11 mouse cellular contexts compared by ENCODE assay signal in the genomic region with DNA sequence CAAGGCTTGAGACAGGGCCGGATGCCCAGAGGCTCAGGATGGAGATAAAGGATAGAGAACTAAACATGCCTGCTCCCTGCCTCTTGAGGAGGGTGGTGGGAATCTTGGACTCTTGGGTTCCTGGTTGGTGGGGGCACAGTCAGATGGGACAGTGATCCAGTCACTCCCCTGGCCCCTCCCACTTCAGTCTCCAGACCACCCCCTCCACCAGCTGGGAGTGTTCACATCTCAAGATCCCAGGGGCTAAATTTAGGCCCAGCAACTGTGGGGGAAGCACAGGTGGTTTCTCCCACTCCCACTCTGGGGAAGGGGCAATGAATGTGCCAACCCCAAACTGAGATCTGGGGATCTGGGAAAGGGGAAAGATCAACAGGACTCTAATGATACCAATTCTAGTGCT. TPM values are rescaled to one million over a fixed set of nuclear protein-coding genes. Genes with fewer than 3 reads are reported as not detected.
DNase-seq lines count a peak whose midpoint lies in the region; ATAC-seq lines count a peak whose summit lies in the region.
"Had no signal": no experiment of that assay in that cellular context is flagged by ENCODE, and none has a peak within 500 bp of the region (broad histone marks: within the 10 kb centered on the region; RNA-seq: fewer than 3 reads in every experiment).

No protein-coding gene starts in this region.

- H3K9ac ChIP-seq in heart, embryonic 13.5 days: no peak overlapping the region
- H3K9ac ChIP-seq in lung, embryonic 15.5 days: peak overlapping the region; percentile 56; the same call in 1 of the 2 replicates
- H3K9ac ChIP-seq in limb, embryonic 15.5 days: no peak overlapping the region
- H3K9ac ChIP-seq in stomach, embryonic 16.5 days (ENCODE audit: low read length): peak overlapping the region; percentile 77
- no peak overlapping the region for H3K9ac ChIP-seq in forebrain, embryonic 13.5 days
- H3K9ac ChIP-seq: forebrain, embryonic 12.5 days had no signal

- 22% methylated on average over 1 of the region's 1 CpGs for WGBS in heart, embryonic 13.5 days
- WGBS in lung, embryonic 15.5 days: 7% methylated on average over 1 of the region's 1 CpGs
- WGBS in limb, embryonic 15.5 days: 18% methylated on average over 1 of the region's 1 CpGs
- WGBS in stomach, embryonic 16.5 days: 50% methylated on average over 1 of the region's 1 CpGs
- 8% methylated on average over 1 of the region's 1 CpGs for WGBS in forebrain, embryonic 13.5 days

- peak overlapping the region; percentile 99 for H3K4me2 ChIP-seq in heart, embryonic 13.5 days
- peak overlapping the region; percentile 92 for H3K4me2 ChIP-seq in lung, embryonic 15.5 days
- H3K4me2 ChIP-seq in limb, embryonic 15.5 days: peak overlapping the region; percentile 98
- peak overlapping the region; percentile 97 for H3K4me2 ChIP-seq in stomach, embryonic 16.5 days (ENCODE audit: low read depth, low read length)
- H3K4me2 ChIP-seq in forebrain, embryonic 13.5 days: no peak overlapping the region

- ATAC-seq in heart, embryonic 13.5 days (ENCODE audit: extremely low read depth, insufficient number of reproducible peaks, low FRiP score, low TSS enrichment): no peak
- no peak for ATAC-seq in lung, embryonic 15.5 days (ENCODE audit: borderline replicate concordance, extremely low read depth, low FRiP score, low TSS enrichment)
- ATAC-seq in limb, embryonic 15.5 days (ENCODE audit: insufficient number of reproducible peaks, low FRiP score, low TSS enrichment, low read depth): no peak; the same call in 1 of the 2 replicates
- 0 out of 2 replicates have a peak, but pooled peaks have one; percentile 0 for ATAC-seq in stomach, embryonic 16.5 days (ENCODE audit: insufficient read depth, low FRiP score)
- no peak for ATAC-seq in forebrain, embryonic 13.5 days

- H3K9me3 ChIP-seq in heart, embryonic 13.5 days: no peaks in the 10 kb centered on the region
- no peaks in the 10 kb centered on the region for H3K9me3 ChIP-seq in lung, embryonic 15.5 days
- no peaks in the 10 kb centered on the region for H3K9me3 ChIP-seq in limb, embryonic 15.5 days
- no peaks in the 10 kb centered on the region for H3K9me3 ChIP-seq in stomach, embryonic 16.5 days (replicated peaks; ENCODE audit: control insufficient read depth, low read length)
- H3K9me3 ChIP-seq in forebrain, embryonic 13.5 days (replicated peaks): no peaks in the 10 kb centered on the region
- H3K9me3 ChIP-seq: forebrain, embryonic 12.5 days had no signal

- H3K36me3 ChIP-seq in heart, embryonic 13.5 days: no peaks in the 10 kb centered on the region
- no peaks in the 10 kb centered on the region for H3K36me3 ChIP-seq in lung, embryonic 15.5 days
- no peaks in the 10 kb centered on the region for H3K36me3 ChIP-seq in limb, embryonic 15.5 days
- H3K36me3 ChIP-seq in stomach, embryonic 16.5 days (ENCODE audit: control insufficient read depth, insufficient read depth, low read length): no peaks in the 10 kb centered on the region
- H3K36me3 ChIP-seq in forebrain, embryonic 13.5 days (ENCODE audit: poor library complexity, severe bottlenecking): no peaks in the 10 kb centered on the region
- H3K36me3 ChIP-seq: forebrain, embryonic 12.5 days had no signal

- H3K27ac ChIP-seq in heart, embryonic 13.5 days (replicated peaks): peak overlapping the region; percentile 39; the same call in 1 of the 2 replicates
- H3K27ac ChIP-seq in lung, embryonic 15.5 days: peak overlapping the region; percentile 96
- H3K27ac ChIP-seq in limb, embryonic 15.5 days: peak overlapping the region; percentile 91
- peak overlapping the region; percentile 97 for H3K27ac ChIP-seq in stomach, embryonic 16.5 days (ENCODE audit: low read length)
- no peak overlapping the region for H3K27ac ChIP-seq in forebrain, embryonic 13.5 days
- H3K27ac ChIP-seq: forebrain, embryonic 12.5 days had no signal

- DNase-seq in heart, adult 18-20 months: no peak
- DNase-seq in lung, postnatal 36 days: no peak
- no peak for DNase-seq in frontal cortex, adult 2 months (ENCODE audit: extremely low spot score in 1 of 2, low spot score in 1 of 2)
- DNase-seq: heart, postnatal 14 days; right cerebral cortex, postnatal 14 days had no signal

- H3K4me1 ChIP-seq in heart, embryonic 13.5 days: peaks cover 43% of the 10 kb centered on the region
- H3K4me1 ChIP-seq in lung, embryonic 15.5 days: peaks cover 34% of the 10 kb centered on the region
- H3K4me1 ChIP-seq in limb, embryonic 15.5 days: peaks cover 41% of the 10 kb centered on the region
- H3K4me1 ChIP-seq in stomach, embryonic 16.5 days (ENCODE audit: control insufficient read depth, insufficient read depth, low read length): peaks cover 21% of the 10 kb centered on the region; the same call in 1 of the 2 replicates
- H3K4me1 ChIP-seq in forebrain, embryonic 13.5 days: peaks cover 14% of the 10 kb centered on the region

- H3K4me3 ChIP-seq in heart, embryonic 13.5 days: peak overlapping the region; percentile 77
- peak overlapping the region; percentile 64 for H3K4me3 ChIP-seq in lung, embryonic 15.5 days
- H3K4me3 ChIP-seq in limb, embryonic 15.5 days: peak overlapping the region; percentile 64
- H3K4me3 ChIP-seq in stomach, embryonic 16.5 days (replicated peaks; ENCODE audit: low read length): peak overlapping the region; percentile 74
- H3K4me3 ChIP-seq in forebrain, embryonic 13.5 days: no peak overlapping the region

- H3K27me3 ChIP-seq in heart, embryonic 13.5 days (replicated peaks): peaks cover 49% of the 10 kb centered on the region
- H3K27me3 ChIP-seq in lung, embryonic 15.5 days: peaks cover 42% of the 10 kb centered on the region
- peaks cover 51% of the 10 kb centered on the region for H3K27me3 ChIP-seq in limb, embryonic 15.5 days
- H3K27me3 ChIP-seq in stomach, embryonic 16.5 days (ENCODE audit: control insufficient read depth, insufficient read depth, low read length): 0 out of 2 replicates have a peak, but pooled peaks cover 12% of the 10 kb centered on the region
- H3K27me3 ChIP-seq in forebrain, embryonic 13.5 days: peaks cover 61% of the 10 kb centered on the region

RNA-seq across cellular contexts. Expression of gene Erbb3, which starts 1.3 kb away (rescaled TPM):
- polyA plus RNA-seq in heart, embryonic 13.5 days (2015; fragmentation: Nextera tagmentation; extraction: Ambion mirVana): 3.7 and 4.1 TPM in 2 replicates
- total RNA-seq in heart, adult 18-20 months (2021): 1 to 10 TPM; 6.4 to 8.6 TPM
- 21.3 and 22.9 TPM in 2 replicates for polyA plus RNA-seq in lung, embryonic 15.5 days (2015; fragmentation: Nextera tagmentation; extraction: Ambion mirVana)
- polyA plus RNA-seq in limb, embryonic 15.5 days (2015; fragmentation: Nextera tagmentation; extraction: Ambion mirVana): 20.4 and 20.8 TPM in 2 replicates
- polyA plus RNA-seq in stomach, embryonic 16.5 days (2015; fragmentation: Nextera tagmentation; extraction: Ambion mirVana): 32.0 and 38.0 TPM in 2 replicates
- polyA plus RNA-seq in frontal cortex, adult 2 months (2012; rRNA removed): 8.4 and 9.2 TPM in 2 replicates
- polyA plus RNA-seq in forebrain, embryonic 13.5 days (2015; fragmentation: Nextera tagmentation; extraction: Ambion mirVana): 0.12 and 0.28 TPM in 2 replicates

RNA-seq across cellular contexts. Expression of gene Pa2g4, which starts 22.3 kb away (rescaled TPM):
- 125 and 136 TPM in 2 replicates for polyA plus RNA-seq in heart, embryonic 13.5 days (2015; fragmentation: Nextera tagmentation; extraction: Ambion mirVana)
- 10 to 100 TPM; 43.1 to 46.0 TPM for total RNA-seq in heart, adult 18-20 months (2021)
- 194 and 200 TPM in 2 replicates for polyA plus RNA-seq in lung, embryonic 15.5 days (2015; fragmentation: Nextera tagmentation; extraction: Ambion mirVana)
- 194 and 209 TPM in 2 replicates for polyA plus RNA-seq in limb, embryonic 15.5 days (2015; fragmentation: Nextera tagmentation; extraction: Ambion mirVana)
- polyA plus RNA-seq in stomach, embryonic 16.5 days (2015; fragmentation: Nextera tagmentation; extraction: Ambion mirVana): 198 and 206 TPM in 2 replicates
- polyA plus RNA-seq in frontal cortex, adult 2 months (2012; rRNA removed): 72.3 and 78.6 TPM in 2 replicates
- 173 and 186 TPM in 2 replicates for polyA plus RNA-seq in forebrain, embryonic 13.5 days (2015; fragmentation: Nextera tagmentation; extraction: Ambion mirVana)

RNA-seq across cellular contexts. Expression of gene Rps26, which starts 38.4 kb away (rescaled TPM):
- polyA plus RNA-seq in heart, embryonic 13.5 days (2015; fragmentation: Nextera tagmentation; extraction: Ambion mirVana): 455 and 482 TPM in 2 replicates
- 100 to 1,000 TPM; 257 to 282 TPM for total RNA-seq in heart, adult 18-20 months (2021)
- 711 and 777 TPM in 2 replicates for polyA plus RNA-seq in lung, embryonic 15.5 days (2015; fragmentation: Nextera tagmentation; extraction: Ambion mirVana)
- 584 and 840 TPM in 2 replicates for polyA plus RNA-seq in limb, embryonic 15.5 days (2015; fragmentation: Nextera tagmentation; extraction: Ambion mirVana)
- polyA plus RNA-seq in stomach, embryonic 16.5 days (2015; fragmentation: Nextera tagmentation; extraction: Ambion mirVana): 553 and 704 TPM in 2 replicates
- polyA plus RNA-seq in frontal cortex, adult 2 months (2012; rRNA removed): 396 and 476 TPM in 2 replicates
- polyA plus RNA-seq in forebrain, embryonic 13.5 days (2015; fragmentation: Nextera tagmentation; extraction: Ambion mirVana): 531 and 638 TPM in 2 replicates

RNA-seq across cellular contexts. Expression of gene Rpl41, which starts 39.0 kb away (rescaled TPM):
- 2,656 and 2,881 TPM in 2 replicates for polyA plus RNA-seq in heart, embryonic 13.5 days (2015; fragmentation: Nextera tagmentation; extraction: Ambion mirVana)
- total RNA-seq in heart, adult 18-20 months (2021): 1,000 to 10,000 TPM; 1,490 to 1,551 TPM
- polyA plus RNA-seq in lung, embryonic 15.5 days (2015; fragmentation: Nextera tagmentation; extraction: Ambion mirVana): 3,783 and 4,172 TPM in 2 replicates
- polyA plus RNA-seq in limb, embryonic 15.5 days (2015; fragmentation: Nextera tagmentation; extraction: Ambion mirVana): 3,349 and 4,229 TPM in 2 replicates
- 3,732 and 3,890 TPM in 2 replicates for polyA plus RNA-seq in stomach, embryonic 16.5 days (2015; fragmentation: Nextera tagmentation; extraction: Ambion mirVana)
- polyA plus RNA-seq in frontal cortex, adult 2 months (2012; rRNA removed): 1,933 and 2,601 TPM in 2 replicates
- polyA plus RNA-seq in forebrain, embryonic 13.5 days (2015; fragmentation: Nextera tagmentation; extraction: Ambion mirVana): 2,951 and 3,131 TPM in 2 replicates

RNA-seq across cellular contexts. Expression of gene Zc3h10, which starts 40.6 kb away (rescaled TPM):
- 7.6 and 9.4 TPM in 2 replicates for polyA plus RNA-seq in heart, embryonic 13.5 days (2015; fragmentation: Nextera tagmentation; extraction: Ambion mirVana)
- 1 to 10 TPM; 7.7 to 8.2 TPM for total RNA-seq in heart, adult 18-20 months (2021)
- polyA plus RNA-seq in lung, embryonic 15.5 days (2015; fragmentation: Nextera tagmentation; extraction: Ambion mirVana): 14.6 and 14.9 TPM in 2 replicates
- 13.2 and 15.4 TPM in 2 replicates for polyA plus RNA-seq in limb, embryonic 15.5 days (2015; fragmentation: Nextera tagmentation; extraction: Ambion mirVana)
- 10.7 and 10.8 TPM in 2 replicates for polyA plus RNA-seq in stomach, embryonic 16.5 days (2015; fragmentation: Nextera tagmentation; extraction: Ambion mirVana)
- 11.3 and 12.2 TPM in 2 replicates for polyA plus RNA-seq in frontal cortex, adult 2 months (2012; rRNA removed)
- polyA plus RNA-seq in forebrain, embryonic 13.5 days (2015; fragmentation: Nextera tagmentation; extraction: Ambion mirVana): 18.3 and 19.4 TPM in 2 replicates

Comparison
In these comparisons a context has a peak if more than half of its experiments do, and no peak if none do; other contexts are left out.
1. H3K9ac ChIP-seq: peak in lung, embryonic 15.5 days (single experiment) and stomach, embryonic 16.5 days (single experiment); none in heart, embryonic 13.5 days (single experiment), limb, embryonic 15.5 days (single experiment) and forebrain, embryonic 13.5 days (single experiment).